In the genomic region with DNA sequence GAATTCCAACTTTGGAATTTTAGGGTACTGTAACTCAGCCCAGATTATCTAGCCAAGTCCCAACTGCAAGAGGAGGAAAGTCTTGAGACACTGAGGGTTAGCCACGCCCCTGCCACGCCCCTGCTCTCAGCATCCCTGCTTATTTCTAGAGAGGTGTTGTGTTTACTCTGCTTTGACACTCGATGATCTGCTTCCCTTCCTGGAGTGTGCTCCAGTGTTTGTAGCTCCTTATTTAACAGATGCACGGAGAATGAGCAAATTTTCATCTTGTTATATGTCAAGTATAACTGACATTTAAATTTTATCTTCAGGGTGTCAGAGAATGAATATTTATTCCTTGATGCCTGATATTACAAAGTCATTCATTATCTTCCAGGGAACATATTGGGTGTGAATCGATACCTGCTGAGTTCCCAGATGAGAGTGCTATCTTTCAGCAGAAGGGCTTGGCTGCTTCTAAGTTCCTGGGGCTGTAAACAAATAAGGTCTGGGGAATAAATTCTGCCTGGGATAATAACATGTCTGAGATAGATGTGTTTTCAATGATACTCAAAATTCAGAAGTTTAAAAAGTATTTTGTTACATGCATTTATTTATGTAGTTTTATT, we compare ENCODE assay signal across 19 mouse cellular contexts. TPM values are rescaled to one million over a fixed set of nuclear protein-coding genes. Genes with fewer than 3 reads are reported as not detected.
DNase-seq lines count a peak whose midpoint lies in the region; ATAC-seq and TF ChIP-seq lines count a peak whose summit lies in the region.
"Had no signal": no experiment of that assay in that cellular context is flagged by ENCODE, and none has a peak within 500 bp of the region (broad histone marks: within the 10 kb centered on the region; RNA-seq: fewer than 3 reads in every experiment).

No protein-coding gene starts in this region.

- intact Hi-C loops in gastrocnemius, adult 2 months (cut with DNase I), result no loop called here

- no peak for TF ChIP-seq CTCF in lung, adult 2 months (IDR thresholded peaks at IDR 0.05; ENCODE audit: insufficient read depth, low read length)
- TF ChIP-seq CTCF in gastrocnemius, adult 2 months (IDR thresholded peaks at IDR 0.05), result no peak

- H3K4me3 ChIP-seq in lung, adult 2 months (replicated peaks; ENCODE audit: extremely low read depth, low read depth, low read length), result no peak overlapping the region
- H3K4me3 ChIP-seq in gastrocnemius, adult 2 months, result no peak overlapping the region
- H3K4me3 ChIP-seq: embryonic facial prominence, embryonic 12.5 days; hindbrain, embryonic 12.5 days; left cerebral cortex, adult 2 months had no signal

- DNase-seq in cerebellum, adult 18-20 months, result peak; percentile 50 to 52
- DNase-seq in lung, postnatal 36 days, result peak; percentile 31
- no peak for DNase-seq in lung, adult 2 months
- DNase-seq in cerebellum, postnatal 10 days, result peak; percentile 44 to 68
- DNase-seq in gastrocnemius, adult 2 months, result no peak
- no peak for DNase-seq in adrenal gland, postnatal 36 days
- DNase-seq in adrenal gland, postnatal 10 days, result no peak
- DNase-seq: heart, postnatal 10 days; kidney, adult 8-10 months; kidney, postnatal 14 days; layer of hippocampus, adult 9-11 months; left cerebral cortex, postnatal 4 days; liver, postnatal 0 days; lung, postnatal 4 days; right cerebral cortex, adult 18-20 months had no signal

- no peak overlapping the region for H3K27ac ChIP-seq in gastrocnemius, adult 2 months
- H3K27ac ChIP-seq: embryonic facial prominence, embryonic 12.5 days; hindbrain, embryonic 12.5 days; left cerebral cortex, adult 2 months had no signal

- TF ChIP-seq POLR2A in lung, adult 2 months (IDR thresholded peaks at IDR 0.05; ENCODE audit: borderline replicate concordance, extremely low read depth, low read depth, low read length), result no peak

- WGBS in lung, adult 2 months, result 30% methylated on average over 5 of the region's 5 CpGs

- no peaks in the 10 kb centered on the region for H3K4me1 ChIP-seq in lung, adult 2 months (ENCODE audit: control insufficient read depth, insufficient read depth, low read length)

- no peak for ATAC-seq in cerebellum, adult (ENCODE audit: insufficient number of reproducible peaks, low FRiP score, low TSS enrichment)
- ATAC-seq: liver, postnatal 0 days had no signal

RNA-seq across cellular contexts. Expression of a gene that starts 35.2 kb away (rescaled TPM):
- polyA plus RNA-seq in lung, adult 2 months (2012; rRNA removed), result 1,455 and 1,580 TPM in 2 replicates
- 100 to 1,000 TPM; 255 to 336 TPM for total RNA-seq in gastrocnemius, adult 2 months (2021)
- 1,000 to 10,000 TPM in 1 of 2 experiments, 100 to 1,000 TPM in 1; 995 to 1,086 TPM for total RNA-seq in adrenal gland, postnatal 36 days (2021)
- total RNA-seq in adrenal gland, postnatal 10 days (2021), result 100 to 1,000 TPM; 788 to 894 TPM

Comparison
In these comparisons a context has a peak if more than half of its experiments do, and no peak if none do; other contexts are left out.
1. DNase-seq: peak in cerebellum, adult 18-20 months (2 of 2), lung, postnatal 36 days (single experiment) and cerebellum, postnatal 10 days (2 of 2); none in lung, adult 2 months (single experiment), gastrocnemius, adult 2 months (single experiment), adrenal gland, postnatal 36 days (0 of 2) and adrenal gland, postnatal 10 days (single experiment).